Mouse (Mus musculus): Measurements from ENCODE around the gene Ercc4.

Gene Ercc4

GRCm38 (mm10) chr16:13194882-13195281 is 85.4 kb downstream of the Ercc4 start:
- no peak for DNase-seq (ENCODE audit: extremely low spot score, low spot score)

DNA sequence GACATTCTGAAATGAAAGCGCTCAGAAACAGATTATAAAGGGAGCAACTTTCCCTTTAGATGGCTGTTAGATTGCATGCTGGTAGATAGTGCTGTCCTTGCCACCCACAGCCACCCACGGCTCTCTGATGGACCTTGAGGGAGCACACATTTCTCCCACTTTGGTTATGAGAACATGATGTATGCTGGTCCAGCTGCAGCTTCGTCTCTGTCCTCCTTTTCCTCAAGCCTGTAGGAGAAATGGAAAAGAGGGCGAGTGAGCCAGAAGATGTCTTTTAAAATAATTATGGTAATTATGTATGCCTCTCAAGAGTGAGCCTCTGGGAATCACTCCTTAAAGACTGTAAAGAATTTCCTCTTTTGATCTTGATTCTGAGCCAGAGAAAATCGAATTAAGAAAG is 87.1 kb downstream of the Ercc4 start:
- DNase-seq (ENCODE audit: extremely low spot score, low spot score), result no peak

DNA sequence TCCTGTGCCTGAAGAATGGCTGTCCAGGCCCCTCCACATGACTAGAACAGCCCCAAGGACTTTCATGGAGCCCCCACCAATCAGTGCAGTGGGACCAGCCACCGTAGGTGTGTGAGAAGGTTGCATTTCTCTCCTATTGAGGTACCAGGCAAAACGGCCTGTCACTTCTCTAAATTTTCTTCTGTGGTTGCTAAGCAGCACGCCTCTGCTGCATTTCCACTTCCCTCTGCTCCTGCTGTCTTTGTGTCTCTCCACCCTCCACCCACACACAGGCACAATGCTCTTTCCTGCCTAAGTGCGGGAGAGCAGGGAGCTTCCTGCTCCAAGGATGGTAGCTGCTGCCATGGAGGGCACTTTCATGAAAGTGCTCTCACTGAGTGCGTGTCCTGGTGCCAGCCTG is 87.8 kb downstream of the Ercc4 start:
- no peak for DNase-seq (ENCODE audit: extremely low spot score, low spot score)

- DNase-seq (ENCODE audit: extremely low spot score, low spot score), result no peak
Observed at GRCm38 (mm10) chr16:13199204-13199603, 89.7 kb downstream of the Ercc4 start.
